Mouse (Mus musculus): Measurements from ENCODE around the gene Runx3. TPM values are rescaled to one million over a fixed set of nuclear protein-coding genes. Genes with fewer than 3 reads are reported as not detected.
"Not testable (repeated sequence)": the region's sequence is repeated elsewhere in the genome, so short reads cannot be mapped to it uniquely, and the experiment has no call there.

Gene Runx3
- polyA plus RNA-seq, 1 experiment, result not detected

DNA sequence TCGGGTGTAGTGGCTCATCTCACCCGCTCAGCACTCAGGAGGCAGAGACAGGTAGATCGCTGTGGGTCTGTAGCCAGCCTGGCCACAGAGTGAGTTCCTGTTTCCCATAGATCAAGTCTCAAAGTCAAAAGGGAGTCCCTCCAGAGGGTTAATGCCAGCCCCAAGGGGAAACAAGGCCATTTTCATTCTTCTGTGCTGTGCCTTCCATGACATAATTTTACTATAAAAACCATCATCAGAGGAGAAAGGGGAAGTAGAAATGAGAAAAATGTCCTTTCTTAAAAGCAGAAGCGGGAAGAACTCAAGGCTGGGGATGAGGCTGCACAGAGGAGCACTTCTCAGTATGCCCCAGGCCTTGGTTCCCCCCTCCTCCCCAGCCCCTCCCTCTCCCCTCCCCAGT is 61.4 kb downstream of the Runx3 start:
- Histone ChIP-seq H3K4me1 (ENCODE audit: control insufficient read depth, insufficient read depth, low read length) (no peaks in the 10 kb centered on the region), H3K27ac (ENCODE audit: insufficient read depth, low read length) (no peak overlapping the region), H3K4me3 (ENCODE audit: insufficient read depth, low read length) (no peak overlapping the region)
- TF ChIP-seq CTCF (IDR thresholded peaks at IDR 0.05; ENCODE audit: extremely low read depth, insufficient read depth, low read length) (no peak), POLR2A (IDR thresholded peaks at IDR 0.05; ENCODE audit: extremely low read depth, insufficient read depth, low read length) (no peak)

- not testable (repeated sequence) for H3K4me1 ChIP-seq (ENCODE audit: control insufficient read depth, insufficient read depth, low read length); H3K4me3 ChIP-seq (ENCODE audit: insufficient read depth, low read length); H3K27ac ChIP-seq (ENCODE audit: insufficient read depth, low read length)
These were observed 63.8 kb downstream of the Runx3 start for GRCm38 (mm10) chr4:135184277-135184676.

DNA sequence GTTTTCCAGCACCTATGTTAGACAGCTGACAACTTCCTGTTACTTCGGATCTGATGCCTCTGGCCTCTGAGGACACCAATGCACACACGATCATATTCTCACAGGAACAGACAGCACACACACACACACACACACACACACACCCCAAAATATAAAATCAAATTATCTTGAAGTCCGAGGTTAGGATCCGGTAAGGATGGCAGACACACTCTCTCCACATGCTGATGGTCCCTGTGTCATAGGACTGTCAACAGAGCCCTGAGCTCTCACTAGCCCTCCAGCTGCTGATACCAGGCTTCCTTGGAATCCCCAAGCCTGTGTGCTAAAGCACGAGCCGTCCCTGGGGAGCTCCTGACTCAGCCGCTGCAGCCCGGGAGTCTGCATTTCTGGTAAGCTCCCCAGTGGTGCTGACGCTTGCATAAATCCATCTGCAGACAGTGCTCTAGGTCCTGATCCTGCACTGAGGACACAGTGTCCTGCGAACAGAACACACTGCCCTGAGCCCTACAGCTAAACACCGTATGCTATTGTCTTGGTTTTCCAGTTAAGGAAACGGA is 69.1 kb downstream of the Runx3 start:
- H3K4me1 ChIP-seq (ENCODE audit: control insufficient read depth, insufficient read depth, low read length), result no peaks in the 10 kb centered on the region
- H3K27ac ChIP-seq (ENCODE audit: insufficient read depth, low read length), result no peak overlapping the region
- H3K4me3 ChIP-seq (ENCODE audit: insufficient read depth, low read length), result no peak overlapping the region
- TF ChIP-seq CTCF (IDR thresholded peaks at IDR 0.05; ENCODE audit: extremely low read depth, insufficient read depth, low read length), result no peak

DNA sequence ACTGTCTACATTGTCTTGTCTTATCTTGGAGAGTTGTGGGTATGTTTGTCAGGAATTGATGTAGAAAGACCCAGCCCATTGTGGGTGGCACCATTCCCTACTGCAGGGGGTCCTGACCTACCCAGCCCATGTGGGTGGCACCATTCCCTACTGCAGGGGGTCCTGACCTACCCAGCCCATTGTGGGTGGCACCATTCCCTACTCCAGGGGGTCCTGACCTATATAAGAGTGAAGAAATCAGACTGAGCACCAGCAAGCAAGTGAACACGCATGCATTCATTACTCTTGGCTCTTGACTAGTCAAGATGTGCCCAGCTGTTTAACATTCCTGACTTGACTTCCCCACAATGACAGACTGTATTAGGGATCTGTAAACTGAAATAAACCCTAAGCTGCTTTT is 69.9 kb downstream of the Runx3 start:
- Histone ChIP-seq H3K4me1 (ENCODE audit: control insufficient read depth, insufficient read depth, low read length) (no peaks in the 10 kb centered on the region), H3K27ac (ENCODE audit: insufficient read depth, low read length) (no peak overlapping the region), H3K4me3 (ENCODE audit: insufficient read depth, low read length) (no peak overlapping the region)
- TF ChIP-seq POLR2A (IDR thresholded peaks at IDR 0.05; ENCODE audit: extremely low read depth, insufficient read depth, low read length) (no peak), CTCF (IDR thresholded peaks at IDR 0.05; ENCODE audit: extremely low read depth, insufficient read depth, low read length) (no peak)

DNA sequence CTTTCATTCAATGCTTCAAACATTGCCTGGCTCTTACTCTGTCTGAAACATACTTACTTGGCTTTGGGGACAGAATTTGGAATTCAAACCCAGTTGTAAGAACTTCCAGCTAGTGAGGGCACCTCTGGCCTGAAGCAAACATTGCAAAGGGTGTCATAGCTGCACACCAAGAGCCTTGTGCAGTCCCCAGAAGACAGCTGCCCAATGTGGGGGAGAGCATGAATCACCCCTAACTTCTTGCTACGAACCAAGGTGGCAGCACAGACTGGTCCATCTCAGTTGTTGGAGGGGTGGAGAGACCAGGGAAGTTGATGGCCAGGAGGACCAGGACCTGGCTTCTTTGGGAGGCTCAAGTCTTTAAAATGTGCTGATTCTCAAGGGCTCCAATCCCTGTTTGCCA is 70.7 kb downstream of the Runx3 start:
- TF ChIP-seq CTCF (IDR thresholded peaks at IDR 0.05; ENCODE audit: extremely low read depth, insufficient read depth, low read length), result no peak
- no peak for TF ChIP-seq POLR2A (IDR thresholded peaks at IDR 0.05; ENCODE audit: extremely low read depth, insufficient read depth, low read length)
- H3K27ac ChIP-seq (ENCODE audit: insufficient read depth, low read length), result no peak overlapping the region

GRCm38 (mm10) chr4:135191604-135192003 is 71.2 kb downstream of the Runx3 start:
- no peak overlapping the region for H3K27ac ChIP-seq (ENCODE audit: insufficient read depth, low read length)
- TF ChIP-seq CTCF (IDR thresholded peaks at IDR 0.05; ENCODE audit: extremely low read depth, insufficient read depth, low read length) (no peak), POLR2A (IDR thresholded peaks at IDR 0.05; ENCODE audit: extremely low read depth, insufficient read depth, low read length) (no peak)

More for the DNA sequence above, 70.7 kb downstream of the Runx3 start:
- no peak overlapping the region for H3K4me3 ChIP-seq (ENCODE audit: insufficient read depth, low read length)
- no peaks in the 10 kb centered on the region for H3K4me1 ChIP-seq (ENCODE audit: control insufficient read depth, insufficient read depth, low read length)

GRCm38 (mm10) chr4:135192841-135193240 is 72.4 kb downstream of the Runx3 start:
- H3K4me3 ChIP-seq (ENCODE audit: insufficient read depth, low read length), result no peak overlapping the region
- H3K4me1 ChIP-seq (ENCODE audit: control insufficient read depth, insufficient read depth, low read length), result no peaks in the 10 kb centered on the region
- TF ChIP-seq POLR2A (IDR thresholded peaks at IDR 0.05; ENCODE audit: extremely low read depth, insufficient read depth, low read length) (no peak), CTCF (IDR thresholded peaks at IDR 0.05; ENCODE audit: extremely low read depth, insufficient read depth, low read length) (no peak)
- H3K27ac ChIP-seq (ENCODE audit: insufficient read depth, low read length), result no peak overlapping the region

More at GRCm38 (mm10) chr4:135191604-135192003, 71.2 kb downstream of the Runx3 start:
- Histone ChIP-seq H3K4me1 (ENCODE audit: control insufficient read depth, insufficient read depth, low read length) (no peaks in the 10 kb centered on the region), H3K4me3 (ENCODE audit: insufficient read depth, low read length) (no peak overlapping the region)

GRCm38 (mm10) chr4:135197857-135198256 is 77.4 kb downstream of the Runx3 start:
- H3K27ac ChIP-seq (ENCODE audit: insufficient read depth, low read length), result no peak overlapping the region
- H3K4me3 ChIP-seq (ENCODE audit: insufficient read depth, low read length), result no peak overlapping the region
- TF ChIP-seq CTCF (IDR thresholded peaks at IDR 0.05; ENCODE audit: extremely low read depth, insufficient read depth, low read length) (no peak), POLR2A (IDR thresholded peaks at IDR 0.05; ENCODE audit: extremely low read depth, insufficient read depth, low read length) (no peak)
- no peaks in the 10 kb centered on the region for H3K4me1 ChIP-seq (ENCODE audit: control insufficient read depth, insufficient read depth, low read length)

GRCm38 (mm10) chr4:135201771-135202170 is 81.3 kb downstream of the Runx3 start:
- Histone ChIP-seq H3K4me1 (ENCODE audit: control insufficient read depth, insufficient read depth, low read length) (no peaks in the 10 kb centered on the region), H3K4me3 (ENCODE audit: insufficient read depth, low read length) (no peak overlapping the region), H3K27ac (ENCODE audit: insufficient read depth, low read length) (no peak overlapping the region)
- TF ChIP-seq CTCF (IDR thresholded peaks at IDR 0.05; ENCODE audit: extremely low read depth, insufficient read depth, low read length) (no peak), POLR2A (IDR thresholded peaks at IDR 0.05; ENCODE audit: extremely low read depth, insufficient read depth, low read length) (no peak)

DNA sequence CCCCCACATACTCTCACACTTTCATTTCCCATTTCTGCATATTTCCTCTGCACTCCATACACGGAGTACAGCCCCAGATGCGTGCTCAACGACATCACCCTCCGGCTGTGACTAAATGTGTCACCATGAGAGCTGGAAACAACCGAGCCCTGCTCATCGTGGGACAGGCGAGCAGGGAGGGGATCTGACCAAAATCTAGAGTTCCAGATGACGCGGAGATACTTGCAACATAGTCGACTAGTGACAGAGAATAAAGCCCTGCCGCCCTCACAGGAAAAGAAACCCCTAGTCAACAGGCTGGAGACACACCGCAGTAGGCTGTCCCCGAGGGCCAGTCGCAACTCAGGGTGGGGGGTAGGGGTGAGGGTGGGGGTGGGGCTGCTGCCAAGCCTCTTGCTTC is 82.8 kb downstream of the Runx3 start:
- H3K27ac ChIP-seq (ENCODE audit: insufficient read depth, low read length), result no peak overlapping the region
- H3K4me1 ChIP-seq (ENCODE audit: control insufficient read depth, insufficient read depth, low read length), result no peaks in the 10 kb centered on the region
- TF ChIP-seq POLR2A (IDR thresholded peaks at IDR 0.05; ENCODE audit: extremely low read depth, insufficient read depth, low read length), result no peak
- no peak for TF ChIP-seq CTCF (IDR thresholded peaks at IDR 0.05; ENCODE audit: extremely low read depth, insufficient read depth, low read length)
- no peak overlapping the region for H3K4me3 ChIP-seq (ENCODE audit: insufficient read depth, low read length)

All from cortical plate, adult 2 months (tissue).